Mouse (Mus musculus) CH12.LX (cell line): Measurements from ENCODE around the gene Fkbp15. TPM values are rescaled to one million over a fixed set of nuclear protein-coding genes. Genes with fewer than 3 reads are reported as not detected.
A peak's percentile ranks its signal among the peaks of the same experiment; 100 is the strongest.

Experiments used
- DNase-seq: peaks from one replicate; pipeline ENCODE4 v3.0.0-alpha.2; 2013; ENCODE audit errors: extremely low read depth
- H3K27ac ChIP-seq: 2 replicates; pipeline ENCODE4 v1.5.1; 2012; ENCODE audit warnings: low read depth, mild to moderate bottlenecking, control low read depth, moderate library complexity; ENCODE audit not compliant: insufficient read depth
- H3K27me3 ChIP-seq: replicated peaks from 2 replicates; pipeline ENCODE3; 2012; ENCODE audit warnings: inconsistent platforms
- H3K36me3 ChIP-seq, 2 experiments: replicated peaks in 1 of 2; 2 replicates each; pipeline versions ENCODE3 to v1.6.1; 2012; ENCODE audit warnings: inconsistent platforms in 1 of 2, low read length in 1 of 2, mild to moderate bottlenecking in 1 of 2, mixed read lengths in 1 of 2, moderate library complexity in 1 of 2; ENCODE audit not compliant: control insufficient read depth in 1 of 2, insufficient read depth in 1 of 2
- H3K4me1 ChIP-seq, 2 experiments: 2 replicates each; pipeline ENCODE4 v1.6.1; 2012; ENCODE audit warnings: inconsistent platforms in 1 of 2, moderate library complexity in 1 of 2; ENCODE audit not compliant: insufficient read depth in 2 of 2, control insufficient read depth in 1 of 2
- H3K4me2 ChIP-seq: 2 replicates; pipeline ENCODE4 v1.6.1; 2012; ENCODE audit warnings: low read depth, mild to moderate bottlenecking, control low read depth; ENCODE audit not compliant: poor library complexity, insufficient read depth, severe bottlenecking
- H3K4me3 ChIP-seq, 3 experiments: fragments of 150-350 bp in 1 of 3; sonication (generic) in 1 of 3; replicated peaks in 1 of 3; 2 replicates each; pipeline versions ENCODE3 to v1.5.1; 2011 to 2012; ENCODE audit warnings: low read depth in 2 of 3, low read length in 2 of 3, mild to moderate bottlenecking in 2 of 3, moderate library complexity in 2 of 3, control low read depth in 1 of 3, improper control_type of control experiment in 1 of 3, inconsistent platforms in 1 of 3, mixed read lengths in 1 of 3; ENCODE audit not compliant: poor library complexity in 1 of 3
- H3K79me2 ChIP-seq: replicated peaks from 2 replicates; pipeline ENCODE4 v1.6.1; 2012; ENCODE audit warnings: mild to moderate bottlenecking, moderate library complexity; ENCODE audit not compliant: control insufficient read depth, poor library complexity, insufficient read depth, severe bottlenecking; ENCODE audit errors: extremely low read depth
- H3K9ac ChIP-seq: 2 replicates; pipeline ENCODE4 v1.6.1; 2012; ENCODE audit warnings: low read depth, mild to moderate bottlenecking, control low read depth, moderate library complexity; ENCODE audit not compliant: insufficient read depth
- H3K9me3 ChIP-seq: replicated peaks from 2 replicates; pipeline ENCODE3; 2012; ENCODE audit warnings: low read length, inconsistent platforms, mixed read lengths
- CTCF ChIP-seq, 2 experiments: IDR thresholded peaks in 1 of 2; conservative IDR thresholded peaks in 1 of 2; 2 replicates each; pipeline ENCODE4 v1.5.1; 2011 to 2012; ENCODE audit warnings: low read depth in 2 of 2, low read length in 2 of 2, improper control_type of control experiment in 1 of 2, inconsistent platforms in 1 of 2, mild to moderate bottlenecking in 1 of 2, moderate library complexity in 1 of 2
- EP300 ChIP-seq: IDR thresholded peaks from 2 replicates; pipeline ENCODE4 v1.6.1; 2011; ENCODE audit warnings: low read length, improper control_type of control experiment
- UBTF ChIP-seq: IDR thresholded peaks from 2 replicates; pipeline ENCODE4 v1.6.1; 2012; ENCODE audit warnings: low read depth, mild to moderate bottlenecking, inconsistent platforms, low read length, improper control_type of control experiment, moderate library complexity
- dilution Hi-C: fragments of 300-500 bp; cut with MboI; formaldehyde crosslinking; loops from 2 replicates; pipeline ENCODE4 v1.14.3; 2020; ENCODE audit warnings: low sequenced_read_pairs; ENCODE audit not compliant: extremely low pct_unique_long_range_greater_than_20kb, extremely low pct_ligation_motif_present
- in situ Hi-C: fragments of 300-500 bp; cut with MboI; formaldehyde crosslinking; loops from 3 replicates; pipeline ENCODE4 v1.14.3; 2019; ENCODE audit warnings: low sequenced_read_pairs, low pct_ligation_motif_present, low pct_unique_long_range_greater_than_20kb, mixed read lengths
- polyA plus RNA-seq: library from polyadenylated mRNA; unstranded; fragments of >175 nt; gene quantifications from 2 replicates; pipeline ENCODE4 v1.2.1, GENCODE M21; 2012; ENCODE audit warnings: low read depth; ENCODE audit not compliant: insufficient read length
- total RNA-seq, 2 experiments: library from RNA; depleted of rRNA; stranded (reverse); fragments of 300-350 nt in 1 of 2; fragments of >200 nt in 1 of 2; gene quantifications; 2 replicates each; pipeline ENCODE4 v1.2.3; 2012 to 2014

The Fkbp15 gene
- total and polyA plus RNA-seq, 3 experiments: 24.0 to 35.1 (median 30.4) TPM

DNA sequence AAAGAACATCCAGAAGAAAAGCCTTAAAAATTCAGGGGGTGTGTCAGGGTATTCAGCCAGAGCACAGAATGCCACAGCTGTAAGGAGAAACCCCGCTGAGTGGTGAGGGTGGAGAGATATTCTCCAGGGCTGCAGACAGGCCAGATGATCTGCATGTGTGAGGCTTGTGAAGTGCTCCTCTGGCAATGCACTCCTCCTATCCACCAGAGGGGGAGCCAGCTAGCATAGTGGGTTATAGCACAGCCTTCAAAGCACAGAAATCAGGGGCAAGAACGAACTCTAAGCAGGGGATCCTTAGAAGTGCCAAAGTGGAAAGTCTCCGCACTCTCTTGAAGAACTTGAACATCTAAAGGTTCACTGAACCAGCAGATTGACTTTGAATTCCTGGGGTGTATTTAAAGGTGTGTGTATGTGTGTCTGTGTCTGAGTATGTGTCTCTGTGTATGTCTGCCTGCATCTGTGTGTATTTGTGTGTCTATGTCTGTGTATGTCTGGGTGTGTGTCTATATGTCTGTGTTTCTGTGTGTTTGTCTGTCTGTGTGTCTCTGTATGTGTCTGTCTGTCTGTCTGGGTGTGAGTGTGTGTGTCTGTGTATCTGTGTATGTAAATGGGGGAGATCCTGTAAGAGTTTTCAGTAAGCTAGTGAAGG is 109.3 kb downstream of the Fkbp15 start:
- H3K79me2 ChIP-seq: no peaks in the 10 kb centered on the region
- no peak overlapping the region for H3K4me2 ChIP-seq
- H3K27ac ChIP-seq: no peak overlapping the region
- H3K4me3 ChIP-seq: no peak overlapping the region
- DNase-seq: no peak
- H3K9me3 ChIP-seq: no peaks in the 10 kb centered on the region
- TF ChIP-seq EP300 (no peak), UBTF (no peak), CTCF (conservative IDR thresholded peaks at IDR 0.05 in 1 of 2, IDR thresholded peaks at IDR 0.05 in 1 of 2; ENCODE audit: low read depth in 2 of 2, low read length in 2 of 2) (peak; percentile 42 to 52)
- in situ Hi-C loops: no loop called here
- dilution Hi-C loops: no loop called here
- peaks cover 17 to 44% of the 10 kb centered on the region in 2 experiments for H3K4me1 ChIP-seq
- no peaks in the 10 kb centered on the region for H3K36me3 ChIP-seq
- H3K27me3 ChIP-seq: no peaks in the 10 kb centered on the region
- no peak overlapping the region for H3K9ac ChIP-seq

Other genes starting within 250 kb of the Fkbp15 start
- gene Mup21, start 209.7 kb downstream of the Fkbp15 start, total RNA-seq (2012; rRNA removed): not detected in 2 replicates
- gene Mup21, start 209.7 kb downstream of the Fkbp15 start, total RNA-seq (2014; rRNA removed): not detected in 2 replicates
- gene Mup21, start 209.7 kb downstream of the Fkbp15 start, polyA plus RNA-seq: not detected in 2 replicates
- not detected in 2 replicates for gene Zfp37, start 129.5 kb downstream of the Fkbp15 start, total RNA-seq (2012; rRNA removed)
- not detected in 2 replicates for gene Zfp37, start 129.5 kb downstream of the Fkbp15 start, total RNA-seq (2014; rRNA removed)
- not detected in 2 replicates for gene Zfp37, start 129.5 kb downstream of the Fkbp15 start, polyA plus RNA-seq
- gene Slc31a2, start 98.0 kb downstream of the Fkbp15 start, total RNA-seq (2012; rRNA removed): 8.4 and 8.6 TPM in 2 replicates
- gene Slc31a2, start 98.0 kb downstream of the Fkbp15 start, total RNA-seq (2014; rRNA removed): 6.9 and 7.2 TPM in 2 replicates
- gene Slc31a2, start 98.0 kb downstream of the Fkbp15 start, polyA plus RNA-seq: 5.9 and 6.2 TPM in 2 replicates
- 14.0 and 16.5 TPM in 2 replicates for gene Slc31a1, start 179 bp upstream of the Fkbp15 start, total RNA-seq (2012; rRNA removed)
- gene Slc31a1, start 179 bp upstream of the Fkbp15 start, total RNA-seq (2014; rRNA removed): 18.1 and 19.7 TPM in 2 replicates
- 30.3 and 32.5 TPM in 2 replicates for gene Slc31a1, start 179 bp upstream of the Fkbp15 start, polyA plus RNA-seq
- gene Cdc26, start 48.1 kb upstream of the Fkbp15 start, total RNA-seq (2012; rRNA removed): 78.2 and 103 TPM in 2 replicates
- gene Cdc26, start 48.1 kb upstream of the Fkbp15 start, total RNA-seq (2014; rRNA removed): 256 and 258 TPM in 2 replicates
- 105 and 125 TPM in 2 replicates for gene Cdc26, start 48.1 kb upstream of the Fkbp15 start, polyA plus RNA-seq
- gene Prpf4, start 48.2 kb upstream of the Fkbp15 start, total RNA-seq (2012; rRNA removed): 18.1 and 22.5 TPM in 2 replicates
- 33.5 and 33.9 TPM in 2 replicates for gene Prpf4, start 48.2 kb upstream of the Fkbp15 start, total RNA-seq (2014; rRNA removed)
- 31.6 and 33.7 TPM in 2 replicates for gene Prpf4, start 48.2 kb upstream of the Fkbp15 start, polyA plus RNA-seq
- 3.5 and 4.1 TPM in 2 replicates for gene Rnf183, start 74.7 kb upstream of the Fkbp15 start, total RNA-seq (2012; rRNA removed)
- 3.6 and 4.4 TPM in 2 replicates for gene Rnf183, start 74.7 kb upstream of the Fkbp15 start, total RNA-seq (2014; rRNA removed)
- gene Rnf183, start 74.7 kb upstream of the Fkbp15 start, polyA plus RNA-seq: 3.8 and 4.0 TPM in 2 replicates
- gene Wdr31, start 110.3 kb upstream of the Fkbp15 start, total RNA-seq (2012; rRNA removed): 4.4 and 5.0 TPM in 2 replicates
- gene Wdr31, start 110.3 kb upstream of the Fkbp15 start, total RNA-seq (2014; rRNA removed): 3.0 and 3.4 TPM in 2 replicates
- gene Wdr31, start 110.3 kb upstream of the Fkbp15 start, polyA plus RNA-seq: 3.8 and 4.7 TPM in 2 replicates
- gene Bspry, start 119.5 kb upstream of the Fkbp15 start, total RNA-seq (2012; rRNA removed): 1.1 and 1.2 TPM in 2 replicates
- 0.86 and 0.95 TPM in 2 replicates for gene Bspry, start 119.5 kb upstream of the Fkbp15 start, total RNA-seq (2014; rRNA removed)
- gene Bspry, start 119.5 kb upstream of the Fkbp15 start, polyA plus RNA-seq: 0.53 and 1.2 TPM in 2 replicates
- gene Hdhd3, start 142.9 kb upstream of the Fkbp15 start, total RNA-seq (2012; rRNA removed): 4.7 and 6.1 TPM in 2 replicates
- gene Hdhd3, start 142.9 kb upstream of the Fkbp15 start, total RNA-seq (2014; rRNA removed): 2.9 and 4.5 TPM in 2 replicates
- gene Hdhd3, start 142.9 kb upstream of the Fkbp15 start, polyA plus RNA-seq: 4.7 and 5.3 TPM in 2 replicates
- gene Alad, start 159.4 kb upstream of the Fkbp15 start, total RNA-seq (2012; rRNA removed): 79.0 and 84.2 TPM in 2 replicates
- 33.3 and 35.1 TPM in 2 replicates for gene Alad, start 159.4 kb upstream of the Fkbp15 start, total RNA-seq (2014; rRNA removed)
- gene Alad, start 159.4 kb upstream of the Fkbp15 start, polyA plus RNA-seq: 71.5 and 78.2 TPM in 2 replicates
- 32.1 and 43.7 TPM in 2 replicates for gene Pole3, start 164.5 kb upstream of the Fkbp15 start, total RNA-seq (2012; rRNA removed)
- gene Pole3, start 164.5 kb upstream of the Fkbp15 start, total RNA-seq (2014; rRNA removed): 69.8 and 74.6 TPM in 2 replicates
- 87.5 and 98.9 TPM in 2 replicates for gene Pole3, start 164.5 kb upstream of the Fkbp15 start, polyA plus RNA-seq
- 0.21 and 0.30 TPM in 2 replicates for gene 4933430I17Rik, start 164.8 kb upstream of the Fkbp15 start, total RNA-seq (2012; rRNA removed)
- 0.34 and 0.52 TPM in 2 replicates for gene 4933430I17Rik, start 164.8 kb upstream of the Fkbp15 start, total RNA-seq (2014; rRNA removed)
- gene 4933430I17Rik, start 164.8 kb upstream of the Fkbp15 start, polyA plus RNA-seq: 1.8 and 1.9 TPM in 2 replicates
- 2.0 and 3.3 TPM in 2 replicates for gene Rgs3, start 199.3 kb upstream of the Fkbp15 start, total RNA-seq (2012; rRNA removed)
- 3.4 and 3.5 TPM in 2 replicates for gene Rgs3, start 199.3 kb upstream of the Fkbp15 start, total RNA-seq (2014; rRNA removed)
- 5.1 and 6.0 TPM in 2 replicates for gene Rgs3, start 199.3 kb upstream of the Fkbp15 start, polyA plus RNA-seq